Comparison of ENCODE assay signal across 12 mouse cellular contexts in genomic region chr8:125897388-125897787, GRCm38 (mm10). TPM values are rescaled to one million over a fixed set of nuclear protein-coding genes. Genes with fewer than 3 reads are reported as not detected.
DNase-seq lines count a peak whose midpoint lies in the region; ATAC-seq and TF ChIP-seq lines count a peak whose summit lies in the region.
"Had no signal": no experiment of that assay in that cellular context is flagged by ENCODE, and none has a peak within 500 bp of the region (broad histone marks: within the 10 kb centered on the region; RNA-seq: fewer than 3 reads in every experiment).

No protein-coding gene starts in this region.

- peak overlapping the region; percentile 79 for H3K9ac ChIP-seq in forebrain, postnatal 0 days
- H3K9ac ChIP-seq in midbrain, embryonic 13.5 days (replicated peaks): peak overlapping the region; percentile 75
- no peak overlapping the region for H3K9ac ChIP-seq in liver, postnatal 0 days (replicated peaks)

- H3K4me1 ChIP-seq in forebrain, postnatal 0 days (ENCODE audit: insufficient read depth): peaks cover 8% of the 10 kb centered on the region; the same call in 1 of the 2 replicates
- peaks cover 18% of the 10 kb centered on the region for H3K4me1 ChIP-seq in midbrain, embryonic 13.5 days (replicated peaks)
- H3K4me1 ChIP-seq in liver, postnatal 0 days (ENCODE audit: insufficient read depth): no peaks in the 10 kb centered on the region

- TF ChIP-seq POLR2A in brain, embryonic 14.5 days (IDR thresholded peaks at IDR 0.05; ENCODE audit: borderline replicate concordance, extremely low read depth, insufficient read depth, insufficient read length, poor library complexity, severe bottlenecking): no peak

- no peak overlapping the region for H3K27ac ChIP-seq in forebrain, postnatal 0 days (ENCODE audit: low read depth, low read length)
- no peak overlapping the region for H3K27ac ChIP-seq in midbrain, embryonic 13.5 days
- H3K27ac ChIP-seq in liver, postnatal 0 days (ENCODE audit: low read depth): no peak overlapping the region
- H3K27ac ChIP-seq: kidney, postnatal 0 days had no signal

- 52% methylated on average over 11 of the region's 11 CpGs for WGBS in forebrain, postnatal 0 days
- 62% methylated on average over 11 of the region's 11 CpGs for WGBS in midbrain, embryonic 13.5 days
- WGBS in liver, postnatal 0 days (ENCODE audit: insufficient replicate concordance): 55% methylated on average over 11 of the region's 11 CpGs

- H3K4me2 ChIP-seq in forebrain, postnatal 0 days (ENCODE audit: low read depth): peak overlapping the region; percentile 79
- H3K4me2 ChIP-seq in midbrain, embryonic 13.5 days (replicated peaks): peak overlapping the region; percentile 63
- H3K4me2 ChIP-seq in liver, postnatal 0 days (ENCODE audit: low read depth, low read length): no peak overlapping the region

- no peaks in the 10 kb centered on the region for H3K27me3 ChIP-seq in forebrain, postnatal 0 days (ENCODE audit: insufficient read depth, low read length)
- peaks cover 25% of the 10 kb centered on the region for H3K27me3 ChIP-seq in midbrain, embryonic 13.5 days
- peaks cover 18% of the 10 kb centered on the region for H3K27me3 ChIP-seq in liver, postnatal 0 days (ENCODE audit: insufficient read depth, low read length)

- no peak for TF ChIP-seq EP300 in liver, postnatal 0 days (IDR thresholded peaks at IDR 0.05; ENCODE audit: low read depth)

- no peak for TF ChIP-seq CTCF in brain, embryonic 14.5 days (IDR thresholded peaks at IDR 0.05; ENCODE audit: borderline replicate concordance, extremely low read depth, insufficient read depth, insufficient read length)
- TF ChIP-seq CTCF in forebrain, postnatal 0 days (IDR thresholded peaks at IDR 0.05; ENCODE audit: low read depth): no peak
- no peak for TF ChIP-seq CTCF in liver, postnatal 0 days (IDR thresholded peaks at IDR 0.05; ENCODE audit: low read depth)

- H3K36me3 ChIP-seq in forebrain, postnatal 0 days (ENCODE audit: insufficient read depth): no peaks in the 10 kb centered on the region
- H3K36me3 ChIP-seq in midbrain, embryonic 13.5 days: no peaks in the 10 kb centered on the region
- H3K36me3 ChIP-seq in liver, postnatal 0 days (replicated peaks; ENCODE audit: insufficient read depth, low read length): no peaks in the 10 kb centered on the region

- ATAC-seq in forebrain, postnatal 0 days: no peak; the same call in 1 of the 2 replicates
- ATAC-seq in midbrain, embryonic 13.5 days: no peak; the same call in 1 of the 2 replicates
- ATAC-seq in liver, postnatal 0 days: no peak
- ATAC-seq in granulocyte monocyte progenitor cell, adult 5-6 weeks (replicated peaks; ENCODE audit: poor library complexity, severe bottlenecking): no peak

- peak overlapping the region; percentile 58 for H3K4me3 ChIP-seq in forebrain, postnatal 0 days (ENCODE audit: low read depth, low read length)
- H3K4me3 ChIP-seq in midbrain, embryonic 13.5 days (replicated peaks): peak overlapping the region; percentile 56
- no peak overlapping the region for H3K4me3 ChIP-seq in liver, postnatal 0 days (ENCODE audit: low read depth, low read length)

- H3K9me3 ChIP-seq in forebrain, postnatal 0 days (ENCODE audit: low read length): no peaks in the 10 kb centered on the region
- no peaks in the 10 kb centered on the region for H3K9me3 ChIP-seq in midbrain, embryonic 13.5 days
- no peaks in the 10 kb centered on the region for H3K9me3 ChIP-seq in liver, postnatal 0 days (ENCODE audit: low read length)

- peak; percentile 40 to 41 for DNase-seq in frontal cortex, postnatal 36 days (ENCODE audit: low spot score in 2 of 2)
- no peak for DNase-seq in frontal cortex, postnatal 10 days (ENCODE audit: low spot score in 2 of 2)
- peak; percentile 3 for DNase-seq in brain, embryonic 14.5 days (ENCODE audit: low read depth)
- no peak for DNase-seq in forebrain, postnatal 0 days
- no peak for DNase-seq in liver, postnatal 0 days
- DNase-seq in kidney, postnatal 36 days: no peak
- DNase-seq: heart, postnatal 14 days; lung, postnatal 14 days had no signal

RNA-seq across cellular contexts. Expression of gene Pcnx2, which starts 0.7 kb away (rescaled TPM):
- 11.8 and 13.7 TPM in 2 replicates for polyA plus RNA-seq in brain, embryonic 14.5 days (2012; rRNA removed)
- total RNA-seq in forebrain, postnatal 0 days (2014; rRNA removed): 10.0 and 12.3 TPM in 2 replicates
- polyA plus RNA-seq in forebrain, postnatal 0 days (2015; fragmentation: Nextera tagmentation; extraction: Ambion mirVana): 1.8 and 2.1 TPM in 2 replicates
- polyA plus RNA-seq in midbrain, embryonic 13.5 days (2015; fragmentation: Nextera tagmentation; extraction: Ambion mirVana): 3.6 and 3.8 TPM in 2 replicates
- 0.04 and 0.05 TPM in 2 replicates for polyA plus RNA-seq in liver, postnatal 0 days (2015; fragmentation: Nextera tagmentation; extraction: Ambion mirVana)
- total RNA-seq in granulocyte monocyte progenitor cell, adult 5-6 weeks (2014; fragmentation: Nextera tagmentation): not detected in 2 replicates
- not detected in 2 replicates for total RNA-seq in granulocyte monocyte progenitor cell, adult 5-6 weeks (2017)
- polyA plus RNA-seq: C2C12 had no signal

RNA-seq across cellular contexts. Expression of gene Map3k21, which starts 12.9 kb away (rescaled TPM):
- polyA plus RNA-seq in brain, embryonic 14.5 days (2012; rRNA removed): 0.49 and 0.82 TPM in 2 replicates
- 2.3 and 3.2 TPM in 2 replicates for total RNA-seq in forebrain, postnatal 0 days (2014; rRNA removed)
- polyA plus RNA-seq in forebrain, postnatal 0 days (2015; fragmentation: Nextera tagmentation; extraction: Ambion mirVana): 0.49 and 0.85 TPM in 2 replicates
- 0.13 and 0.16 TPM in 2 replicates for polyA plus RNA-seq in midbrain, embryonic 13.5 days (2015; fragmentation: Nextera tagmentation; extraction: Ambion mirVana)
- 0.39 and 0.56 TPM in 2 replicates for polyA plus RNA-seq in liver, postnatal 0 days (2015; fragmentation: Nextera tagmentation; extraction: Ambion mirVana)
- not detected in 2 replicates for total RNA-seq in granulocyte monocyte progenitor cell, adult 5-6 weeks (2014; fragmentation: Nextera tagmentation)
- not detected in 2 replicates for total RNA-seq in granulocyte monocyte progenitor cell, adult 5-6 weeks (2017)
- polyA plus RNA-seq: C2C12 had no signal

Comparison
In these comparisons a context has a peak if more than half of its experiments do, and no peak if none do; other contexts are left out.
1. DNase-seq: peak in frontal cortex, postnatal 36 days (2 of 2) and brain, embryonic 14.5 days (single experiment); none in frontal cortex, postnatal 10 days (0 of 2), forebrain, postnatal 0 days (single experiment), liver, postnatal 0 days (single experiment) and kidney, postnatal 36 days (0 of 2).